Mouse (Mus musculus): ENCODE data around the gene Rsad1.

DNA sequence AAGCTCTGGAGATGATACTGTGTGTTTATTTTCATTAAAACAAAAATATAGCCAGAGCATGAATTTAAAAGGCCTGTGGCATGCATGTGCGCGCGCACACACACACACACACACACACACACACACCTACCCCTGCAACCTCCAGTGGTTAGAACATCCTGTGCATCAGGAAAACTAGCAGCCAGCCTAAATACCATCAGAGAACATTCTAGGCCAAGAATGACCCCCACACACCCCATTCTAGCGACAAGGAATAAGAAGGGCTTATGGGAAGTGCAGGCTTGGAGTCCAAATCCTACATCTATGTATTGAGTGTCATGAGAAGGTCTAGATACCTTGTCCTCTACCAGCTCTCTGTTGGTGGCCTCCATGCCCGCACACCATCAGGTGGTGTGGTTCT, 14.3 kb upstream of the Rsad1 start:
- TF ChIP-seq CTCF (conservative IDR thresholded peaks at IDR 0.05; ENCODE audit: low read length): no peak
- TF ChIP-seq POU5F1 (IDR thresholded peaks at IDR 0.05; ENCODE audit: borderline replicate concordance, low read length): no peak

Measured in E14TG2a.4 (cell line).